Mouse (Mus musculus): ENCODE data around the gene Fam49a.

DNA sequence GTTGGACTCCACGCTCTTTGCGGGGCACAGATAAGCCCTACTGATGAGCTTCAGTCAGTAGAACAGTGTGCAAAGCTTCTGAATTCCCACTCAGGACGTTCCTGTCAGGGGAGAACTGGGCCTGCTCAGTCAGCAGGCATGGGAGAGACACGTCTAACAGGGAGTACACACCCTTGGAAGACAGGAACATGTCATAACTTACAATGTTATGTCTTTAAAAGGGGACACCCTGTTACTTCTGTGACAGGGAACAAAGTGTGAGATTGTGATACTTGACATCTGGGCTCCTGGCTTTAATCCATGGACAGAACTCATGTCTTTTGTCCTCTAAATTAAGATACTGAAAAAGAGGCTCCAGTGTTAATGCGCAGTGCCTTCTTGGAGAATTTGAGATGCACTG is 72.5 kb downstream of the Fam49a start:
- TF ChIP-seq CTCF (IDR thresholded peaks at IDR 0.05; ENCODE audit: borderline replicate concordance, extremely low read depth, insufficient read depth, insufficient read length), result no peak
- TF ChIP-seq POLR2A (IDR thresholded peaks at IDR 0.05; ENCODE audit: borderline replicate concordance, extremely low read depth, insufficient read depth, insufficient read length, poor library complexity, severe bottlenecking), result no peak
